Mouse (Mus musculus): ENCODE measurements at regions not wholly inside any gene's neighbourhood (a gene's known extent, or its start where the extent isn't known, plus 50 kb on each side); places are given as distances from the start of the nearest gene placed in this dataset.

DNA sequence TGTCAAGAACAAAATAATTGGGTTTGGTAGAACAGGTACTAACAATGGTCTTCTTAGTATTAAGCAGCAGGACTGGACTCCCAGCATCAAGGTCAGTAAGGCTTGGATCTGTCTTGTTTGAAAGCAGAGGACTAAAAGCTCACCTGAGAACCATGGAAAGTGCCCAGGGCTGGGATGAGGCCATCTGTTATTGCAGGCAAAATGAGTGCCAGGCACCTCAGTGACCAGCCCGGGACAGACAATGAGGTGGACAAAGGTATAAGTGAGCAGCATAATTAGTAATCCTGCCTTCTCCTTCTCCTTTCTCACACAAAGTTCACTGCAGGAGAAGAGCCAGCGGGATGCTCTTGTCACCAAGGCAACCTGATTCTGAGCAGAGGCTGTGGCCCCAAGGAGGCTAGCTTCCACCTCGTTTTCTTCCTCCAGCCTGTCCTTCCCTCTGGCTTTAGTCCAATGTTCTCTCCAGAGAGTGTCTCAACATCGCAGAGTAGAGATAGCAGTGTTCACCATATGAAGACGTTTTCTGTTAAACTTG, 198.7 kb downstream of the CK137956 start:
- Histone ChIP-seq H3K27ac (ENCODE audit: low read depth, low read length) (no peak overlapping the region), H3K9me3 (ENCODE audit: control insufficient read depth) (no peaks in the 10 kb centered on the region), H3K4me3 (ENCODE audit: low read depth, low read length) (no peak overlapping the region), H3K36me3 (ENCODE audit: control insufficient read depth, insufficient read depth) (no peaks in the 10 kb centered on the region), H3K9ac (ENCODE audit: low read depth, low read length) (no peak overlapping the region), H3K4me1 (replicated peaks; ENCODE audit: control insufficient read depth, insufficient read depth, low read length) (no peaks in the 10 kb centered on the region), H3K4me2 (replicated peaks; ENCODE audit: low read depth) (no peak overlapping the region), H3K27me3 (replicated peaks; ENCODE audit: control insufficient read depth, insufficient read depth, low read length) (no peaks in the 10 kb centered on the region)
- TF ChIP-seq CTCF (IDR thresholded peaks at IDR 0.05; ENCODE audit: low read depth) = no peak
- WGBS = 66% methylated on average over 5 of the region's 5 CpGs
- ATAC-seq = no peak

DNA sequence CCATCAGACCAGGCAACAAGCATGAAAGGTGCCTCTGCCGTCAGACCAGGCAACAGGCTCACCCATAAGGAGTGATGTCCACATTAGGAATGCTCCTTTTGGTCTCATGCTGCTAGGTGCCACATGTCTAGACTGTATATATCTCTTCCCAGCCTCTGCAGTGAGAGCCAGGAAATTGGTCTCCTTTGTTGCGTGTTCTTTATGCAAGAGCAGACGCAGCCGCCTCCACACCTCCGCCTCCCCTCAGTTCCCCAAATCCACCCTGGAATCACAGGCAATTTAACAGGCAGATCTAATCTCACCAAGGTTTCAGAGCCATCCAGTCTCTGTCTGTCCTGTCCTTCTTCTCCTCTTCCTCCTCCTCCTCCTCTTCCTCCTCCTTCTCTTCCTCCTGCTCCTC, 207.0 kb downstream of the CK137956 start:
- 89% methylated on average over 5 of the region's 5 CpGs for WGBS
- ATAC-seq = no peak
- Histone ChIP-seq H3K36me3 (ENCODE audit: control insufficient read depth, insufficient read depth) (no peaks in the 10 kb centered on the region), H3K27me3 (replicated peaks; ENCODE audit: control insufficient read depth, insufficient read depth, low read length) (no peaks in the 10 kb centered on the region), H3K9ac (ENCODE audit: low read depth, low read length) (no peak overlapping the region), H3K4me1 (replicated peaks; ENCODE audit: control insufficient read depth, insufficient read depth, low read length) (no peaks in the 10 kb centered on the region), H3K27ac (ENCODE audit: low read depth, low read length) (no peak overlapping the region), H3K9me3 (ENCODE audit: control insufficient read depth) (no peaks in the 10 kb centered on the region), H3K4me3 (ENCODE audit: low read depth, low read length) (no peak overlapping the region), H3K4me2 (replicated peaks; ENCODE audit: low read depth) (no peak overlapping the region)
- TF ChIP-seq CTCF (IDR thresholded peaks at IDR 0.05; ENCODE audit: low read depth) = no peak

DNA sequence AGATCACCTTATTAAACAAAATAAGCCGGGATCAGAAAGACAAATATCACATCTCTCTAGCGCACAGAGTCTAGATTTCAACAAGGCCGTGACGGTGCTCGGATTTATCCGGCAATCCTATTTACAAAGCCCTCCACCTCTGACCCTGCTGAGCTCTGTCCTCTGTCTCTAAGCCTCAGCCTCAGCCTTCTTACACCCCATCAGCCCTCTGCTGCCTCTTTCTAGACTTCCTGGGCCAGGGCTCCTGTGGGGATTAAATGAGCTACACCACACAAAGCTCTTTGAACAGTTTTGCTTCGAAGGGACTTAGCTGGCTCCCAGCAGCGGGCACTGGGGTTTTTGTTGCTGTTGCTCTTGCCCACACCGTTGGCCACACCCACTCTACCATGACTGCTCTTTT, 211.8 kb downstream of the CK137956 start:
- no peak for ATAC-seq
- Histone ChIP-seq H3K9me3 (ENCODE audit: control insufficient read depth) (no peaks in the 10 kb centered on the region), H3K27ac (ENCODE audit: low read depth, low read length) (no peak overlapping the region), H3K9ac (ENCODE audit: low read depth, low read length) (no peak overlapping the region), H3K4me3 (ENCODE audit: low read depth, low read length) (no peak overlapping the region), H3K27me3 (replicated peaks; ENCODE audit: control insufficient read depth, insufficient read depth, low read length) (no peaks in the 10 kb centered on the region), H3K4me2 (replicated peaks; ENCODE audit: low read depth) (no peak overlapping the region), H3K36me3 (ENCODE audit: control insufficient read depth, insufficient read depth) (no peaks in the 10 kb centered on the region), H3K4me1 (replicated peaks; ENCODE audit: control insufficient read depth, insufficient read depth, low read length) (no peaks in the 10 kb centered on the region)
- 59% methylated on average over 9 of the region's 9 CpGs for WGBS
- TF ChIP-seq CTCF (IDR thresholded peaks at IDR 0.05; ENCODE audit: low read depth) = no peak

DNA sequence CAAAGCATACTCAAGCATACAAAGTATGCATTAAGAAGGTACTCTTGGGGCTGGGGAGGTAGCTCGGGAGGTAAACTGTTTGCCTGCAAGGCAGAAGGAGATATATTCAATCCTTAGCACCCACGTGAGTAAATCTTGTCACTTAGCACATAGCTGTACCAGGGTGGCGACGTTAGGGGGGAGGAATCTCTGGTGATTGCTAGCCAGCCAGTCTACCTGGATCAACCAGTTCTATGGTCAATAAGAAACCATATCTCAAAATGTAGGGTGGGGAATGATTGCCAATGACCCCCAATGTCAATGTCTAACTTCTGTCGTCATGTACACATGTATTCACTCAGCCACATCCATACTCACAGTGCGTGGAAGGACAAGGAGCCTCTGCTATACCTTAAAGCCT, 214.5 kb downstream of the CK137956 start:
- WGBS = 54% methylated on average over 6 of the region's 6 CpGs

DNA sequence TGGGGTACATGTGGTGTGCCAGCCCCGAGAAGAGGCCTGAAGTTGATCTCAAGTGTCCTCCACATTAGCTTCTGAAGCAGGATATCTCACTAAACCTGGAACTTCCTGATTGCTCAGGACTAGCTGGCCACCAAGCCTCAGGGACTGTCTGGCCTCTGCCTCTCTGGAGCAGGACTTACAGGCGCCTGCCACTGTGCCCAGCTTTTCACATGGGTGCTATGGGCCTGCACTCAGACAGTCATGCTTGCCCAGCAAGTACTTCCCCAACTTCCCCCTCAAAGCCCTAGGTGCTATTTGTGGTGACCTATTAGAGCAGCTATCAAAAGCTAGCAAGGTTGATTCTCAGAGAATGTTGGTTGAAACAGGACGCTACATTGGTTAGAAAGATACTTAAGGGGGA, 220.0 kb downstream of the CK137956 start:
- H3K9me3 ChIP-seq (ENCODE audit: control insufficient read depth) = no peaks in the 10 kb centered on the region
- H3K36me3 ChIP-seq (ENCODE audit: control insufficient read depth, insufficient read depth) = no peaks in the 10 kb centered on the region
- no peak overlapping the region for H3K27ac ChIP-seq (ENCODE audit: low read depth, low read length)
- TF ChIP-seq CTCF (IDR thresholded peaks at IDR 0.05; ENCODE audit: low read depth) = no peak
- 86% methylated on average over 3 of the region's 3 CpGs for WGBS
- H3K4me2 ChIP-seq (replicated peaks; ENCODE audit: low read depth) = no peak overlapping the region
- no peaks in the 10 kb centered on the region for H3K4me1 ChIP-seq (replicated peaks; ENCODE audit: control insufficient read depth, insufficient read depth, low read length)
- H3K27me3 ChIP-seq (replicated peaks; ENCODE audit: control insufficient read depth, insufficient read depth, low read length) = no peaks in the 10 kb centered on the region
- no peak for ATAC-seq
- no peak overlapping the region for H3K9ac ChIP-seq (ENCODE audit: low read depth, low read length)
- no peak overlapping the region for H3K4me3 ChIP-seq (ENCODE audit: low read depth, low read length)

More for the DNA sequence above, 214.5 kb downstream of the CK137956 start:
- H3K4me1 ChIP-seq (replicated peaks; ENCODE audit: control insufficient read depth, insufficient read depth, low read length) = no peaks in the 10 kb centered on the region
- H3K27me3 ChIP-seq (replicated peaks; ENCODE audit: control insufficient read depth, insufficient read depth, low read length) = no peaks in the 10 kb centered on the region
- H3K9me3 ChIP-seq (ENCODE audit: control insufficient read depth) = no peaks in the 10 kb centered on the region
- no peak for ATAC-seq
- no peak for TF ChIP-seq CTCF (IDR thresholded peaks at IDR 0.05; ENCODE audit: low read depth)
- no peak overlapping the region for H3K9ac ChIP-seq (ENCODE audit: low read depth, low read length)
- H3K36me3 ChIP-seq (ENCODE audit: control insufficient read depth, insufficient read depth) = no peaks in the 10 kb centered on the region
- no peak overlapping the region for H3K27ac ChIP-seq (ENCODE audit: low read depth, low read length)
- H3K4me2 ChIP-seq (replicated peaks; ENCODE audit: low read depth) = no peak overlapping the region
- no peak overlapping the region for H3K4me3 ChIP-seq (ENCODE audit: low read depth, low read length)

DNA sequence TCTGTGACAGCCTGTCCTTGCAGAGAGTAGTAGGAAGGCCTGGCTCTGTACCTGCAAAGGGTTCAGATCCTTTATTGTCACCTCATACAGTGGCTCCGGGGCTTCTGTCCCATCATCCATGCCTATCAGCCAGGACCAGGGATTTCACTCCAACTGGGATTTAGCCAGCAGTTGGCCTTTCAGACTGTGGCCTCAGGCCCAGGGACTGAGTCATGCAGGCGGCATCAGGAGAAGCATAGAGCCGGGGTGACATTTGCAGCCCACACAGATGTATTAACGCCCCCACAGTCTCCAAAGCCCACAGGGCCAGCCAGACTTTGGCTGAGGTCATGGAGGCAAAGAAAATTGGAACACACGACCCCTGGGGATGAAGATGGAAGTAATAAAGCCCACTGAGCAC, 222.9 kb downstream of the CK137956 start:
- Histone ChIP-seq H3K9me3 (ENCODE audit: control insufficient read depth) (no peaks in the 10 kb centered on the region), H3K27ac (ENCODE audit: low read depth, low read length) (no peak overlapping the region), H3K4me2 (replicated peaks; ENCODE audit: low read depth) (no peak overlapping the region), H3K4me1 (replicated peaks; ENCODE audit: control insufficient read depth, insufficient read depth, low read length) (no peaks in the 10 kb centered on the region), H3K27me3 (replicated peaks; ENCODE audit: control insufficient read depth, insufficient read depth, low read length) (no peaks in the 10 kb centered on the region), H3K36me3 (ENCODE audit: control insufficient read depth, insufficient read depth) (no peaks in the 10 kb centered on the region), H3K9ac (ENCODE audit: low read depth, low read length) (no peak overlapping the region), H3K4me3 (ENCODE audit: low read depth, low read length) (no peak overlapping the region)
- TF ChIP-seq CTCF (IDR thresholded peaks at IDR 0.05; ENCODE audit: low read depth) = no peak
- ATAC-seq = no peak
- 80% methylated on average over 5 of the region's 5 CpGs for WGBS

DNA sequence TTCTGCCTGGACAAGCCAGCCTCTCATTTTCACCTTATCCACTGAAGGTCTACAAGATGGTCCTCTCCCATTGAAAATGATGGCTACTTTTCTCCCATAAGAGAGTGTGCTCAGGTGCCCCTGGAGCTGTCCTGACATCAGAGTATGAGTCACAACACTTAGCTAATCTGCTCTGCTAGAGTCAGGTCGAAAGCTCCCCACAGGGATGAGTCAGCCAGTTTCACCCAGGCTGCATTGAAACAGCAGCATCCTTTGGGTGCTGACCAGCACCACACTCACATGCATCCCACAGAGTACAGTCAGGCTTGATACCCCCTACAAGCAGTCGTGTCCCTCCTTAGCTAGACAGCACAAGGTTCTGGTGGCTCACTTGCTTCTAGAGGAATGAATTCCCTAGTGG, 234.0 kb downstream of the CK137956 start:
- no peak overlapping the region for H3K27ac ChIP-seq (ENCODE audit: low read depth, low read length)
- no peaks in the 10 kb centered on the region for H3K9me3 ChIP-seq (ENCODE audit: control insufficient read depth)
- no peaks in the 10 kb centered on the region for H3K4me1 ChIP-seq (replicated peaks; ENCODE audit: control insufficient read depth, insufficient read depth, low read length)
- H3K27me3 ChIP-seq (replicated peaks; ENCODE audit: control insufficient read depth, insufficient read depth, low read length) = no peaks in the 10 kb centered on the region
- H3K4me2 ChIP-seq (replicated peaks; ENCODE audit: low read depth) = no peak overlapping the region
- ATAC-seq = no peak
- H3K4me3 ChIP-seq (ENCODE audit: low read depth, low read length) = no peak overlapping the region
- H3K9ac ChIP-seq (ENCODE audit: low read depth, low read length) = no peak overlapping the region
- 78% methylated on average over 2 of the region's 2 CpGs for WGBS
- TF ChIP-seq CTCF (IDR thresholded peaks at IDR 0.05; ENCODE audit: low read depth) = no peak
- H3K36me3 ChIP-seq (ENCODE audit: control insufficient read depth, insufficient read depth) = no peaks in the 10 kb centered on the region
